ENCODE assay signal across 22 mouse cellular contexts in genomic region chr2:145656716-145657115, GRCm38 (mm10). TPM values are rescaled to one million over a fixed set of nuclear protein-coding genes. Genes with fewer than 3 reads are reported as not detected.
A peak's percentile ranks its signal among the peaks of the same experiment; 100 is the strongest.
DNase-seq lines count a peak whose midpoint lies in the region; ATAC-seq and TF ChIP-seq lines count a peak whose summit lies in the region.
"Had no signal": no experiment of that assay in that cellular context is flagged by ENCODE, and none has a peak within 500 bp of the region (broad histone marks: within the 10 kb centered on the region; RNA-seq: fewer than 3 reads in every experiment).

No protein-coding gene starts in this region.

- H3K4me3 ChIP-seq in lung, postnatal 0 days (ENCODE audit: low read depth, low read length), result no peak overlapping the region
- no peak overlapping the region for H3K4me3 ChIP-seq in myocyte
- H3K4me3 ChIP-seq: embryonic facial prominence, embryonic 12.5 days; forebrain, embryonic 13.5 days; heart, embryonic 10.5 days; heart, embryonic 15.5 days; hindbrain, embryonic 13.5 days had no signal

- no peaks in the 10 kb centered on the region for H3K27me3 ChIP-seq in lung, postnatal 0 days (replicated peaks; ENCODE audit: insufficient read depth, low read length)
- H3K27me3 ChIP-seq in myocyte (ENCODE audit: control insufficient read depth, insufficient read depth, insufficient read length), result no peaks in the 10 kb centered on the region
- H3K27me3 ChIP-seq: CH12.LX; embryonic facial prominence, embryonic 12.5 days; forebrain, embryonic 13.5 days; heart, embryonic 15.5 days; hindbrain, embryonic 13.5 days had no signal

- no peak overlapping the region for H3K4me2 ChIP-seq in lung, postnatal 0 days (replicated peaks; ENCODE audit: low read depth, low read length)
- peak overlapping the region; percentile 27 for H3K4me2 ChIP-seq in myocyte (ENCODE audit: low read depth)
- H3K4me2 ChIP-seq: embryonic facial prominence, embryonic 12.5 days; forebrain, embryonic 13.5 days; heart, embryonic 15.5 days; hindbrain, embryonic 13.5 days had no signal

- peak; percentile 88 for ATAC-seq in lung, postnatal 0 days
- no peak for ATAC-seq in CD4-positive, CD25-positive, alpha-beta regulatory T cell, adult 4 months
- ATAC-seq: forebrain, embryonic 13.5 days; forebrain, postnatal 0 days; hindbrain, postnatal 0 days had no signal

- no peak overlapping the region for H3ac ChIP-seq in myocyte (ENCODE audit: control insufficient read depth, insufficient read length)

- no peaks in the 10 kb centered on the region for H3K9me3 ChIP-seq in lung, postnatal 0 days (ENCODE audit: low read length)
- H3K9me3 ChIP-seq: embryonic facial prominence, embryonic 12.5 days; forebrain, embryonic 13.5 days; heart, embryonic 10.5 days; heart, embryonic 15.5 days; hindbrain, embryonic 13.5 days had no signal

- no peak overlapping the region for H3K27ac ChIP-seq in lung, postnatal 0 days (ENCODE audit: low read length)
- H3K27ac ChIP-seq: embryonic facial prominence, embryonic 12.5 days; forebrain, embryonic 13.5 days; heart, embryonic 10.5 days; heart, embryonic 15.5 days; hindbrain, embryonic 13.5 days; hindbrain, postnatal 0 days had no signal

- no peak overlapping the region for H3K9ac ChIP-seq in lung, postnatal 0 days (replicated peaks; ENCODE audit: low read depth)
- H3K9ac ChIP-seq: embryonic facial prominence, embryonic 12.5 days; forebrain, embryonic 13.5 days; forebrain, postnatal 0 days; heart, embryonic 15.5 days; hindbrain, embryonic 13.5 days had no signal

- H3K79me2 ChIP-seq in myocyte (ENCODE audit: control insufficient read depth, insufficient read depth), result no peaks in the 10 kb centered on the region

- TF ChIP-seq EP300 in lung, postnatal 0 days (IDR thresholded peaks at IDR 0.05), result peak; percentile 47; the same call in 1 of the 2 replicates

- peak; percentile 52 for DNase-seq in lung, postnatal 0 days (ENCODE audit: low spot score)
- DNase-seq in lung, postnatal 14 days, result no peak
- peak; percentile 90 for DNase-seq in 3T3-L1 (ENCODE audit: low read depth, low spot score)
- DNase-seq in NIH3T3 (ENCODE audit: low read depth), result peak; percentile 69
- DNase-seq in neural tube, embryonic 10.5 days (ENCODE audit: extremely low spot score, low spot score), result no peak
- DNase-seq: adrenal gland, postnatal 10 days; B cell, adult 2 months; cerebellum, adult 11 months; cerebellum, adult 8-10 months; cerebellum, postnatal 25 days; forebrain, postnatal 0 days; heart, adult 18-20 months; heart, postnatal 14 days had no signal

- 17% methylated on average over 1 of the region's 1 CpGs for WGBS in lung, postnatal 0 days

- no peaks in the 10 kb centered on the region for H3K36me3 ChIP-seq in lung, postnatal 0 days (ENCODE audit: insufficient read depth, low read length)
- no peaks in the 10 kb centered on the region for H3K36me3 ChIP-seq in myocyte (ENCODE audit: control insufficient read depth, insufficient read depth)
- H3K36me3 ChIP-seq: embryonic facial prominence, embryonic 12.5 days; heart, embryonic 10.5 days; heart, embryonic 15.5 days; hindbrain, embryonic 13.5 days had no signal

- no peaks in the 10 kb centered on the region for H3K4me1 ChIP-seq in lung, postnatal 0 days (ENCODE audit: insufficient read depth, low read depth, low read length)
- H3K4me1 ChIP-seq: embryonic facial prominence, embryonic 12.5 days; forebrain, embryonic 13.5 days; heart, embryonic 10.5 days; hindbrain, embryonic 13.5 days had no signal

- TF ChIP-seq POLR2A in myocyte (IDR thresholded peaks at IDR 0.05; ENCODE audit: insufficient read length, low read depth), result no peak

- TF ChIP-seq CTCF in lung, postnatal 0 days (IDR thresholded peaks at IDR 0.05), result no peak

TF ChIP-seq in myocyte, 11 proteins besides CTCF, POLR2A, EP300 and RAD21:
- no peak for TF ChIP-seq SRF (IDR thresholded peaks at IDR 0.05; ENCODE audit: control insufficient read depth, insufficient read length, low read depth)
- TF ChIP-seq TCF12 (IDR thresholded peaks at IDR 0.05; ENCODE audit: insufficient read depth, poor library complexity, severe bottlenecking), result peak; percentile 19
- peak in 2 of 3 experiments; percentile 91 to 93 for TF ChIP-seq MYOD1 (IDR thresholded peaks at IDR 0.05; ENCODE audit: control insufficient read depth in 1 of 3, insufficient read length in 2 of 3, low read depth in 2 of 3)

RNA-seq across cellular contexts. Expression of gene Rin2, which starts 18.3 kb away (rescaled TPM):
- polyA plus RNA-seq in lung, postnatal 0 days (2015; fragmentation: Nextera tagmentation; extraction: Ambion mirVana), result 50.3 and 55.2 TPM in 2 replicates
- 4.4 TPM for polyA plus RNA-seq in myocyte (2012; fragmentation: generic; extraction: Trizol)
- polyA plus RNA-seq in CD4-positive, CD25-positive, alpha-beta regulatory T cell, adult 4 months (2017; shearing (Covaris generic)), result 1 to 10 TPM; 3.4 to 4.6 TPM

Comparison
In these comparisons a context has a peak if more than half of its experiments do, and no peak if none do; other contexts are left out.
1. DNase-seq: peak in lung, postnatal 0 days (single experiment), 3T3-L1 (single experiment) and NIH3T3 (single experiment); none in lung, postnatal 14 days (single experiment) and neural tube, embryonic 10.5 days (single experiment).